Mouse (Mus musculus) right cerebral cortex, postnatal 14 days (tissue): ENCODE measurements around the gene Simc1.

Experiments used
- DNase-seq: peaks from one replicate; pipeline ENCODE4 v3.0.0; 2022

Gene Simc1

DNA sequence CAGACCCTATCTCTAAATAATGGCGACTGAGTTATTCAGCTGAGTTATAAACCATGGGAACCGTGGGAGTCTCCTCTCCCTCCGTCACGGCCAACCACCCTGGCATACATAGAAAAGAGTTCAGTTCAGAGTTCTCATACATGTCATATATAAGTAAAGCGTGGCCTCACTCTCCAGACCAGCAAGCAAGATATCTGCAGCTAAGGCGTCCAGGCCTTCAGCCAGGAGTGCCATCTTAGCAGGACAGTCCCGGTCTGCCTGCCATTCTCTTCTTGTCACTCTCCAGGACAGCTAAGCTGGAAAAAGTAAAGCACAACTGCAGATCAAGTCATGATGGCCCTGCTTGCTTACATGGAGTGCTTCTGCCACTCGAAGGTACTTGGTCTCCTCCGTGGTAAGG lies 52.6 kb downstream of the Simc1 start:
- DNase-seq, result no peak

DNA sequence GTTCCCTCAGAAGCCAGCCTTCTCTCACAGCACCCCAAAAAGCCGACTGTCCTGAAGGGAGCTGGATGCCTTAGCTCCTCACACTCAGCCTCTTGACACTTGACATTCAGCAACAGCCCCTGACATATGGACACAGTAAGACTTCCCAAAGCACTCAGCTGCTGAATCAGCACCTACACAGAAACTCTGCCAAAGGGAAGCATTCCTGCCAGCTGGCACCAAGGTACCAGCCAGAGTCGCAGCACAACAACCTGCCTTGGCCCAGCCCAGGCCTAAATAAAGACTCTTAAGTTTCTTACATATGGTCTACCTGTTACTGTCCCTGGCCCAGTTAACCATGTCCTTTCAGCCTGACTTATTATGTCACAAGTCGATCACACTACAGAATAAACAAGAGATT lies 53.2 kb downstream of the Simc1 start:
- no peak for DNase-seq

DNA sequence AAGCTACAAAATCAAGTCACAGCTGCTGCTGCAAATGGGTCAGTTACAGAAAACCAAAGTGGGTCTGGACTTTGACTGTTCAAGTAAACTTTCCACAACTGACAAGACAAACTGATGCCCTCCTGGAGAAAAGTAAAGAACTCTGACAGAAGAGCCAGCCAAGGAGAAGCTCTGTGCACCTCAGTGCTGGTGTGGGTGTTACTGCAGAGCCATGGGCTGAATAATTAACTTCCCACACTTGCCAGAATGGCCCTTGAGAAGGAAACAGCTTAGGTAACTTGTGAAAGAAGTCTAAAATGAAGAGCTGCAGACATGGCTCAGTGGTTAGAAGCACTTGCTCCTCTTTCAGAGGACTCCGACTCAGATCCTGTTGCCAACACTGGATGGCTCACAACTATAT lies 54.1 kb downstream of the Simc1 start:
- no peak for DNase-seq

DNA sequence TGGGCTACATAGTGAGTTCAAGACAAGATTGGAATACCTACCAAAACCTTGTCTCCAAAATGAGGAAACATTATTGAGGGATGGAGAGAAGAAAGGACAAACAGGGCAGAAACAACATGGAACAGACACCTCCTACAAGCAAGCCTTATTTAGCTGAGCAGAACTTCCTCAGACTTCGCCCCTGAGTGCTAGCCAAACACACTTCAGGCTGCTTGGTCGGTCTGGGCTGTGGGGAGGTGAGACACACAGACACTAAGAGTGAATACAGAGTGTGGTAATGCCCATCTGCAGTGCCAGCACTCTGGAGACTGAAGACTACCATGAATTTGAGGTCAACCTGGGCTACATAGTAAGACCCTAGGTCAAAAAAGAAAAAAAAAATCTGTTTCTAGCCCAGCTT lies 56.1 kb downstream of the Simc1 start:
- no peak for DNase-seq

DNA sequence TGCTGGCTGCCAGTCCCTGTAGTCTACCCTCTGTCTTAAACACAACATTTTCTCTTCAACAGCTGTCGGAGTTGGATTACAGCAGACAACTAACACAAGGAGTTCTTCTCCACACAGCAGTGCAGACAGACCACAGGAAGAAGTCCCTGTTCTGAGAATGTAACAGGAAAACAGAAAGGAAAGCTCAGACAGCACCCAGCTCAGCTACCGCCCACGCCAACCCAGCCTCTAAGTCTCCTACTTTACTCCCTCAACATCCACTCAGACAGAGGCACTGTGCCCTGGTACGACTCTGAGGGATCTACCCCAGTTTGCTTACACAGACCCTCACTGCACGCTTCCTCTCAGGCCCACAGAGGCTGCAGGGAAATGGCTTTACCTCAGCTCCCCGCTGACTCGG lies 57.0 kb downstream of the Simc1 start:
- DNase-seq, result no peak

DNA sequence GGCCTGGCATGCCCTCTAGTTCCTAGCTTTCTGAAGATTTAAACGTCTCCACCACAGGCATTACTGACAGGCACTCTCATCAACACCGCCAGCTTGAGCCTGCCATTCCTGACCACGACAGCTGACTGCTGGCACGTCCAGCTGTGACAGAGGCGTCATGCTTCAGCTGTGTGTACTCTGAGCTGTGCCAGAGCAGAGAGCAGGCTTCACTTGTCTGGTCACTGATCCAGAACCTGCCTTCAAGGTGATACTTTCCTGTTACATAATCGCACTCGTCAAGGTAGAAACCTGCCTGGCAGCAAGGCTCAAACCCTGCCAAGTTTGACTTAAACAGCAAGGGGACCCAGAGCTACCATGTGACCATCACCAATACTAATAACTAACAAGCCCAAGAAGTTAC lies 59.0 kb downstream of the Simc1 start:
- no peak for DNase-seq

DNA sequence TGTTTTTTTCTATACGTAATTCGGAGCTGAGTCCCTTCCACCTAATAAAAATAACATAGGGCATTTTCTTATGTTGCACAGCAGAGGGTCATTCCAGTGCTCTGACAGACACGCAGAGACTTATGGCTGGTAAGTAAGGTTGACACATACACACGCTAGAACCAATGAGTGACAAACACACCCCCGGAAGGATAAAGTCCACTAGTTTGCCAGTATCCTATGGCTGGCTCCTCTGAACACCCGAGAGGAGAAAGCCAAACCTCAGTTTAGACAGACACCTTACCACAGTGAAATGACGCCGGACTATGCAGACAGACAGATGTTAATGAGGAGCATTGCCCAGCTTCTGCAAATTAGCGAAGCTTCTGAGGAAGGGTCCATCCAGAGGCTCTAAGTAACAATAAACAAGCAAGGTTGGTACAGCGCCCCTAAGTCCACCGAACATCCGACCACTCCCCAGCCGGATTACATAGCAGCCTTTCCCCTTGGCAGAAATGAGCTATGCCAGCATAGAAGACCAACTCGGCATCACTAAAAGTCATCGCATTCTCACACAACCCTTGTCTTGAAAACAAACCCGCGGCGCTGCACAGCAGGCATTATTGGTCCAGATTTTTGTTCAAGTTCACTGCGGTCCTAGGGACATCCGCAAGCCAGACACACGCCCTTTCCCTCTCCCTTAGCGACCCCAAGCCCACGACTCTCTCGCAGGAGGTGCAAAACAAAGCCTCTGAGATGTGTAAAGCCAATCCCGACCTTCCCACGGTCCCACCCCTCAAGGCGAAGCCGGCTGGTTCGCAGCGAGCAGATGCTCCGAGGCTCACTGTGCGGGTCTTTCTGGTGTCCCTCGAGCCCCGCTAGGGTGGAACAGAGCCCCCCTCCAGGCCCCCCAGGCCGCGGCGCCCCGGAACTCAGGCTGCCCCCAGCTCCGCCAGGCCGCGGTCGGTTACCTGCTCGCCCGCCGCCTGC lies 60.9 kb downstream of the Simc1 start:
- no peak for DNase-seq

DNA sequence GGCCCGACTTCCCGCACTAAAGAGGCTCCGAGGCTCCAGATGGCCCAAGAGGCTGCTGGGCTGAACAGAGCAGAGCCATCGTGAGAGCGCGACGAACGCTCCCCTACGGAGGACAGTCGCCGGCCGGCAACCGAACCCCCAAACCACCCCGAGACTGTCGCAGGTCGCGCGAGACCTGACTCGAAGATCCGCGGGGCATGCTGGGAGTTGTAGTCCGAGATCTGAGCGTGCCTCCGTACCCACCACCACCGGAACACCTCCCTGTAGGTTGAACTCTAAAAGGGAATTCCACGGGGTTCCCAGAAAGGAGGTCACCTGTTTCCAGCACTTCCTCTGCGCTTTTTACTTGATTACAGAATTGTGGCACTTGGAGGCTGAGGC lies 61.6 kb downstream of the Simc1 start, which contains the start of gene 4833439L19Rik:
4833439L19Rik (minus strand) TSS at position 235 of the 381 bp plus-strand sequence.
- peak; percentile 96 for DNase-seq

DNA sequence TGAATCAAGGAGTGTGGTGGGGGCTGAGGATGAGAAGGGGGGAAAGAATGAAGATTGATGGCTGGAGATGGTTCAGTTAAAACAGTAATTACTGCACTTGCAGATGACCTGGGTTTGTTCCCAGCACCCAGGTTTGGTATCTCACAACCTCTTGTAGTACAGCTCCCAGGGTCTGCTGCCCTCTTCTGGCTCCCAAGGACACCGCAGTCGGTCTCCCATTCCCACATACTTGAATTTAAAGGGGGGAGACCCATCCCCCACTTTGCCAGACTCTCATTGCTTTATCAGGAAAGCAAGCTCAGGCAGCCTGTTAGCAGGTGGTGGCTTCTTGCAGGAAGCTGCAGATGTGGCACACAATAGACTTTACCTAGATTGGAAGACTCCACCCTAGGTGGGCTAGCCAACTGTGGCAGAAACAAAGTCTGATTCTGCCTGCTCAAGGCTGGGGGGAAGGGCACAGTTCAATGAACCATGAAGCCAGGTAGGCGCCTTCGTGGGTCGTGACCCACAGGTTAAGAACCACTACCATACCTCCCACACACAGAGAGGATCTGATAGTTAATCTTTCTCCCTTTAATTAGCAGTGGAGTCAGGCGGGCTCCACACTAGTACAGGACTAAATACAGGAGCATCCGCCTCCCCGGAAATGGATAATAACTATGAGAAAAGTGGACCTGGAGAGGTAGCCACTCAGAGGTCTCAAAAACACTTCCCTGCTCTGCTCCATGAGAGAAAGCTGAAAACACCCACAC lies 62.2 kb downstream of the Simc1 start:
- peak; percentile 53 for DNase-seq

DNA sequence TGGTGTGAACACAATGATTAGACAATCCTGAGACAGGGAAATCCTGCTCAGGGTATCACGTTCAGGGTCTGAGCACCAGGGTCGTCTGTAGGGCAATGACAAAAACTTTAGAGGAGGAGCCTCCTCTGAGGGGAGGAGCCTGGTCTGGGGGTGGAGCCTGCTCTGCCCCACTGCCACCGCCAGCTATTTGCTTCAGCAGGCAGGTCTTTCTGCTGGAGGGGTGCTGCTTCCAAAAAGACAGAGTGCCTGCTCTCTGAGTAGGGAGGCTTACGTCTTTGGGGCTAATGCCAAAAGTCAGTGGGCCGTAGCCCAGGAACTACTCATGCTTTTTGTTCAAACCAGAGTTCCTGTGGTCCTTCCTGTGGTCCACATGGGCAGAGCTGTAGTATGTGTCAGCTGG lies 64.8 kb downstream of the Simc1 start:
- DNase-seq, result no peak

DNA sequence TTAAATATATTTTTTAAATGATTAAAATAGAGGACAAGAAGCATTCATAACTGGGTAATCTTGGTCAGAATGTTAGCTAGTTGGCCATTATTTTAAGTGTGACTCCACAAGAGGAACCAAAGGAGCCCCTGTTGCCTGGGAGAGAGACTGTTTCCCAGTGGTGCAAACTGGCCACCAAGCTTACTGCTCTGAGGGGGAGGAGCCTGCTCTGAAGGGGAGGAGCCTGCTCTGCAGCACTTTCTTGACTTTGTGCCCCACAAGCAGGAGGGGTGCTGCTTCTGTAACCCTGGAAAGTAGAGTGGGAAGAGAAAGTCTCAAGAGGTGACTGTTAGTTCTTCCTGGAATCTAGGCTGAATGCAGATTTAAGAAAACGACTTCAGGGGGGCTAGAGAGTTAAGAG lies 65.7 kb downstream of the Simc1 start:
- DNase-seq, result no peak

DNA sequence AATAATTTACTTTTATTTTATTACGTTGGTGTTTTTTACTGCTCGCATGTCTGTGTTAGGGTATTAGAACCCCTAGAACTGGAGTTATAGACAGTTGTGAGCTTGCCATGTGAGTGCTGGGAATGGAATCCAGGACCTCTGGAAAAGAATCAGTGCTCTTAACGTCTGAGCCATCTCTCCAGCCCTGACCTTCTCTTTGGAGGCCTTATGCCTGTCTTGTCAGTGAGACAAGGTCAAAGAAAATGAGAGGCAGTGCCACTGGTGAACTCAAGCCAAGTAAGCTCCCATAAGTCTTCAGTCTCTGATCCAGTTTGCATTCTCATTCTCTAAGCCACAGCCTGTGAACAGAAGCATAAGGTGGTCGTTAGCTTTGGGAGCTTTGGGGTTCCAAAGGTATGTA lies 67.2 kb downstream of the Simc1 start:
- no peak for DNase-seq

DNA sequence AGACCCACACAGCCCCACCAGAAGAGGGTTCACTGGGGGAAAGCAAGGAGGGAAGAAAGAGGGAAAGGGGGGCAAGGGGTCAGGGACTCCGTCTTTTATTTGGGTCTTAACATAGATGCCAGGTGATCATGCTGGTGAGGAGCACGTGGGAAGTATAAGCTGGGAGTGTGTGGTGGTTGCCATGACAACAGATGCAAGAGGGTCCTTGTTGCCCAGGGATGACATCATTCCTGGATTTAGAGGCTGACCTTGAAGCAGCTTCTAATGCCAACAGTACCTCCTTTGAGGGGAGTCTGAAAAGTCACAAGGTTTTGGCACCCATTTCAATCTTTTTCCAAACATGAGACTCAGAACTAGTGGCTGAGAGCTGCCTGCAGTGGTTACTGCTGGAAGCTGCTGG lies 68.1 kb downstream of the Simc1 start:
- DNase-seq, result no peak

DNA sequence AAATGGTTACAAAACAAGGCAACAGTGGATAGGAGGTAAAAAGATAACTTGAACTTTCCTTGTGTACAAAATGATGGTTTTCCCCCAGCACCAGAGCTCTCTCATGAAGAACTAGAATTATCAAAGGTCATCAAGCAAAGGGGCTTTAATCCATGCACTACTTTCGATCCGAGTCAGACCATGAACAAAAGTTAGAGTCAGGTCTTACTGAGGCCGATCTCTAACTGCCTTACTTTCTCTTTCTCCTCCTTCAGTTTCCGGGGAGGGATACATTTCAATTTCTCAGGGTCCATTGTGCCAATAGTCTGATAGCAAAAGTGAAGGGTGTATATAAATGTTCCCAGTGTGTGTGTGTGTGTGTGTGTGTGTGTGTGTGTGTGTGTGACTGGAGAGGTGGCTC lies 69.0 kb downstream of the Simc1 start:
- no peak for DNase-seq

DNA sequence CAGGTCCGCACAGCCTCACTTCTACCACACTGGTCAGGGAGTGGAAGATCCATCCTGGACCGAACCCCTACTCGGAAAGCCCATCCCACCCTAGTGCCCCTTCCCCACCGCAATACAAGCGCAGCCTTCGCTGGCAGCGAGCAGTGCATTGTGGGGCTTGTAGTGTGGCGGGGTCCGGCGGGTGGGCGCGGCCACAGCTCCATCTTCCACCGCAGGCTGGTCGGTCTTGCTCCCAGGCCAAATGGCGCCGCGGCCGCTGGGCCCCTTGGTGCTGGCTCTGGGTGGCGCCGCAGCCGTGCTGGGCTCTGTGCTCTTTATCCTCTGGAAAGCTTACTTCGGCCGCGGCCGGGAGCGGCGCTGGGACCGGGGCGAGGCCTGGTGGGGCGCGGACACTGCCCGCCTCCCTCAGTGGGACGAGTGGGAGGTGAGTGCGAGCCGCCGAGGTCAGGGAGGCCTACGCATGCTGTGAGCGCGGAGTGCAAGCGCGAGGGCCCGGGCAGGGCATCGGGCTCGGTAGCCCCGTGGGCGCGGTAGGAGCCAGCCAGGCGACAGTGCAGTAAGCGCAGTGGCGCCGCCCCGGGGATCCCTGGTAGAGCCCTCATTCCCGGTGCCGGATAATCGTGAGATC lies 71.4 kb downstream of the Simc1 start, which contains the start of gene Arl10:
Arl10 (plus strand) TSS at position 162 of the 628 bp plus-strand sequence.
- peak; percentile 74 for DNase-seq

DNA sequence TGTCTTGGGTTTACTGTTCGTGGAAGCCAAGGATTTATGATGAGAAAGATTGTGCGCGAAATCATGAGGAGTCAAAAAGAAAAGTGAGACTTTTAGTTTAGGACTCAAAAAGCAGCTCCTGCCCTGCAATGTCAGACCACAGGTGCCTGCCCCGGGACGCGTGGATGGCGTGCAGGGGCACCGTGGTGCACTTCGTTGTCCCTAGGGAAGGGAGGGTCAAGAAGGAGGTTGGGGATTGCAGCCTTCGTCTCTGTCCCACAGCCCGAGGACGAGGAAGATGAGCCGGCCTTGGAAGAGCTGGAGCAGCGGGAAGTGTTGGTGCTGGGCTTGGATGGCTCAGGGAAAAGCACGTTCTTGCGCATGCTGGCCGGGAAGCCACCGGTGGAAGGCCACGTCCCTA lies 71.9 kb downstream of the Simc1 start:
- no peak for DNase-seq

DNA sequence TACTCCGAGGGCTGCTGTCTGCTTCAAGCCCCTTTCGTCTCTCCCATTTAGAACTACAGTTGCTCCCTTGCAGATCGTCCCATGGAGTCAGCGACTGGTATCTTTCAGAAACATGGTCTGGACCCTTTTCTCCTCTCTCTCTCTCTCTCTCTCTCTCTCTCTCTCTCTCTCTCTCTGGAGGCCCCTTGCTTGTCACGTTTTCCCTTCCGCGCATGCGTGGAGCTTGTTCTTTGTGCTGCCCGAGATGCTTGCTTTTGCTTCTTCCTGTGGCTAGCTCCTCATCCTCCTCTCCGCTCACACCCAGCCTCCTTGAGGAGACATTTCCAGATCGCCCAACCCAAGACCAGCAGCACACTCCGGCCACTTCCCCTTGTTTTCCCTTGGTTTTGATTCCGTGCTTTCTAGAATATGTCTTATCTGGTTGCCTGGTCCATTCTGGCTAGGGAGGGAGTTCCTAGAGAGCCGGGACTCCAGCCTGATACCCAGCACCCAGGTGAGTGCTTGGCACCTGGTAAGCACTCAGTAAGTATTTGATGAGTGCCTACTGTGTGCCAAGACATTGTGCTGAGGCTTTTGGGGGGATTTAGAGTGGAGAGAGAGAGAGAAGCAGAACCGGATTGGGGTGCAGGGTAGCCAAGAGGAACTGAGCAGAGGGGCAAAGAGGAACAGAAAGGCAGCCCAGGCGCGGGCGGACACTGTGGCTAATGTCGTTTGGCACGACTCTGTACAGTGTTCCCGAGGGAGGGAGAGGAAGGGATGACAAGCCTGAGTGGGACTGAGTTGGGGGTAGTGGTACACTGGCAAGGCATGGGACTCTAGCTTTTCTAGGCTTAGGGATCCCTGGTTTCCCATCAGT lies 74.3 kb downstream of the Simc1 start:
- DNase-seq, result no peak

DNA sequence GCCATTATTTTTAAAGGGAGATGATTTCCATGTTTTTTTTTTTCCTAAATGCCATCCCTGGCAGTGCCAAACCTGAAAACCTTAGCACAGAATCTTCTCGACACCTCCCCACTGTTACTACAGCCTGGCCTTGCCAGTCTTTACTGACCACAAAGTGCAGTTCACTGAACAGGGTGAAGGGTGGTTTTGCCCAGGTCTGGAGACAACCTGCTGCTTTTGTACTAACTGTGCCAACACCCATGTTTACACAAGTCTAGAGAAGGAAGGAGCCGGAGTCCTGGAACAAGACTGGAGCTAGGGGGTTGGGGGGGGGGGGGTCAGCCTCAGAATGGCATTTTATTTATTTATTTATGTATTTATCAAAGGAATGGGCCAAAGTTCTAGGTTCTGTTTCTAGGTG lies 77.8 kb downstream of the Simc1 start:
- DNase-seq, result no peak

DNA sequence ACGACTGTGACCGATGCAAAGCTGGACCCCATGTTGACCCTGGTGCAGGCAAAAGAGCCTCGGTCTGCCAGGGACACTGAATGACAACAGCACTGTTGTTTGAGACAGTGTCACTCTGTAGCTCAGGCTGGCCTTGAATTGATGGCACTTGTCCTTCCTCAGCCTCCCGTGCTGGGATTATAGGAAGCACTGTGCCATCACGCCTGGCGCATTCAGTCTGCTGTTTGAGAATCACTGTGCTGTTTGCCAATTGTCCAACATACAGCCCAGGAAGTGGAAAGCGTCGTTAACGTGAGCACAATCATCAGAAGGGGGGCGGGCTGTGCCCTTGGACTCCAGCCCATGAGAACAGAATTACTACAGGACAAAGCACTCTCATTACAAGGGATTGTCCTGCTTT lies 78.5 kb downstream of the Simc1 start:
- no peak for DNase-seq

DNA sequence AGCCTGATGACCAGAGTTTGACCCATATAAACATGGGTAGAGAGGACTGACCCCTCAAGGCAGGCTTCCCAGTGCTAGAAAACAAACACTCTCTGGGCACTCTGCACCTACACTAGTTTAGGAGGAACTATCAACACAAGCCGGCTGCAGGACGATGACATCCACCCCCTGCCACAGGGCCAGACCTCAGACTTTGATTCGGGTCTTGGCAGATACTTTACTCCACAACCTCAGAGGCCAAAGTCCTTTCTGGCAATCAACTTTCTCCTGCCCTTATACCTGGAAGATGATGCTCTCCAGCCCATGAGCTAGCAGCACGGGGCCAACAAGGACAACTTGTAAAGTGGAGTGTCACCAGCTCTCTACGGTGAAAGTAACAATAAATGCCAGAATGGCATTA lies 79.3 kb downstream of the Simc1 start:
- DNase-seq, result no peak

DNA sequence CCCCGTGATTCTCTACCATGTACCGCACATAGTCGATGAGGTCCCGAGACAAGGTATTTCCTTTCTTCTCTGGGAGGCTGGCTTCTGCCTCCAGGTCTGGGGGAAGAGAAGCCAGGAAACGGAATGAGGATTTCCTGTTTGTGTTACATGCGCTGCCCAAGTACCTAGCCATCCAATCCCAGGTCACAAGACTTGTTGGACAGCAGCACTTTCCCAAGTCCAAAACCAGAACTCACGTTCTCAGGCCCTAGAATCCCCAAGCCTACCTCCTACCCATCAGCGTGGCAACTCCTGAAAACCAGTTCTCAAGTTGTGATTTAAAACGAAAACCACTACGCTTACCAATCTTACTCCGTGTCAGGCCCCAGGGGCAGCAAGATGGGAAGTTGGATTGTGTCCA lies 82.3 kb downstream of the Simc1 start:
- DNase-seq, result no peak

DNA sequence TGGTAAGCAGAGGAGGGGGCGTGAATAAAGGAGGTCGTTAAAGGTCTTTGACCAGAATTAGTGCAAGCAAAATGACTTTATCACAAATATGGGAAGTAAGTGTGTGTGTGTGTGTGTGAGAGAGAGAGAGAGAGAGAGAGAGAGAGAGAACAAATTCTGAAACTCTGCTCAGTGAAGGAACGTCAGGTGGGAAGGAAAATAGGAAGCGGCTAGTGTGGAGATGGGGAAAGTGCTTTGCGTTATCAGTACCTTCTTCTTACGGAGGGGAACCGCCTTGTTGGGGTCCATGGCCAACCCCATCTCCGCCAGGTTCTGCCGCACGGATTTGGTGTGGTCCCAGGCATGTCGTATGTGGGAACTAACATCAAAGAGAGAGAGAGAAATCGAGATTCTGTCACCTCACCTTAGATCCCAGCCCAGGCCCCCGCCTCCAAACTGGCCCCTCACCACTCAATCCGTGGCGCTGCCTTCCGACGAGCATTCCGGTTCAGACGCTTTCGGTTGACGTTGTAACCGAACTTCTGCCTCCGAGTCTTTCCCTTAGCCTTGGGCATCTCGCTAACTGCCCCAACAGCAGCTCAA lies 85.9 kb downstream of the Simc1 start:
- peak; percentile 50 for DNase-seq
